Comparison of ENCODE assay signal across 10 mouse cellular contexts in genomic region chr11:117348429-117349103, GRCm38 (mm10).
DNase-seq lines count a peak whose midpoint lies in the region; ATAC-seq and TF ChIP-seq lines count a peak whose summit lies in the region.
"Had no signal": no experiment of that assay in that cellular context is flagged by ENCODE, and none has a peak within 500 bp of the region (broad histone marks: within the 10 kb centered on the region; RNA-seq: fewer than 3 reads in every experiment).

No protein-coding gene starts in this region.

- H3K9me3 ChIP-seq in liver, embryonic 11.5 days (ENCODE audit: control insufficient read depth, low read length), result no peaks in the 10 kb centered on the region
- H3K9me3 ChIP-seq in embryonic facial prominence, embryonic 14.5 days (ENCODE audit: control insufficient read depth, low read length), result no peaks in the 10 kb centered on the region
- H3K9me3 ChIP-seq in intestine, embryonic 16.5 days (ENCODE audit: control insufficient read depth, low read length), result no peaks in the 10 kb centered on the region
- H3K9me3 ChIP-seq in midbrain, postnatal 0 days (ENCODE audit: low read length), result no peaks in the 10 kb centered on the region

- no peak overlapping the region for H3K4me2 ChIP-seq in liver, embryonic 11.5 days
- no peak overlapping the region; the same call in 1 of the 2 replicates for H3K4me2 ChIP-seq in embryonic facial prominence, embryonic 14.5 days (ENCODE audit: low read depth, low read length)
- no peak overlapping the region for H3K4me2 ChIP-seq in intestine, embryonic 16.5 days (ENCODE audit: low read depth, low read length)
- no peak overlapping the region for H3K4me2 ChIP-seq in midbrain, postnatal 0 days (ENCODE audit: low read depth, low read length, poor library complexity, severe bottlenecking)

- no peak overlapping the region for H3K4me3 ChIP-seq in liver, embryonic 11.5 days (ENCODE audit: low read depth, low read length)
- no peak overlapping the region for H3K4me3 ChIP-seq in embryonic facial prominence, embryonic 14.5 days (ENCODE audit: low read depth, low read length)
- no peak overlapping the region for H3K4me3 ChIP-seq in intestine, embryonic 16.5 days (ENCODE audit: low read length)
- H3K4me3 ChIP-seq in midbrain, postnatal 0 days (ENCODE audit: low read depth, low read length), result no peak overlapping the region

- peaks cover 22% of the 10 kb centered on the region for H3K36me3 ChIP-seq in liver, embryonic 11.5 days (ENCODE audit: control insufficient read depth, insufficient read depth, low read length)
- H3K36me3 ChIP-seq in embryonic facial prominence, embryonic 14.5 days (ENCODE audit: control insufficient read depth, insufficient read depth, low read length), result peaks cover 23% of the 10 kb centered on the region
- H3K36me3 ChIP-seq in intestine, embryonic 16.5 days (ENCODE audit: control insufficient read depth, insufficient read depth, low read length), result peaks cover 15% of the 10 kb centered on the region
- peaks cover 26% of the 10 kb centered on the region for H3K36me3 ChIP-seq in midbrain, postnatal 0 days (ENCODE audit: insufficient read depth, low read length)

- no peak for TF ChIP-seq CTCF in midbrain, postnatal 0 days (IDR thresholded peaks at IDR 0.05)

- 55% methylated on average over 10 of the region's 10 CpGs for WGBS in liver, embryonic 11.5 days
- whole genome bisulfite sequencing in embryonic facial prominence, embryonic 14.5 days, result 35% methylated on average over 10 of the region's 10 CpGs
- WGBS in intestine, embryonic 16.5 days, result 44% methylated on average over 10 of the region's 10 CpGs
- WGBS in midbrain, postnatal 0 days, result 46% methylated on average over 10 of the region's 10 CpGs

- ATAC-seq in liver, embryonic 11.5 days (replicated peaks; ENCODE audit: low FRiP score), result no peak
- no peak for ATAC-seq in embryonic facial prominence, embryonic 14.5 days (ENCODE audit: low read depth)
- ATAC-seq in intestine, embryonic 16.5 days, result no peak
- no peak for ATAC-seq in midbrain, postnatal 0 days (ENCODE audit: low FRiP score)

- peaks cover 61% of the 10 kb centered on the region for H3K4me1 ChIP-seq in liver, embryonic 11.5 days (replicated peaks; ENCODE audit: control insufficient read depth, insufficient read depth, low read length)
- peaks cover 70% of the 10 kb centered on the region for H3K4me1 ChIP-seq in embryonic facial prominence, embryonic 14.5 days (ENCODE audit: control insufficient read depth, insufficient read depth, low read length)
- H3K4me1 ChIP-seq in intestine, embryonic 16.5 days (ENCODE audit: control insufficient read depth, insufficient read depth, low read length), result peaks cover 69% of the 10 kb centered on the region
- H3K4me1 ChIP-seq in midbrain, postnatal 0 days (ENCODE audit: insufficient read depth, low read length), result peaks cover 14% of the 10 kb centered on the region

- no peak overlapping the region for H3K9ac ChIP-seq in liver, embryonic 11.5 days (ENCODE audit: low read depth, low read length)
- H3K9ac ChIP-seq in embryonic facial prominence, embryonic 14.5 days (ENCODE audit: low read depth, low read length), result no peak overlapping the region
- H3K9ac ChIP-seq in intestine, embryonic 16.5 days (ENCODE audit: low read depth, low read length), result peak overlapping the region; percentile 39; the same call in 1 of the 2 replicates
- no peak overlapping the region for H3K9ac ChIP-seq in midbrain, postnatal 0 days (replicated peaks; ENCODE audit: low read length, poor library complexity, severe bottlenecking)

- peak overlapping the region; percentile 6; the same call in 1 of the 2 replicates for H3K27ac ChIP-seq in liver, embryonic 11.5 days (ENCODE audit: low read depth, low read length)
- H3K27ac ChIP-seq in embryonic facial prominence, embryonic 14.5 days (replicated peaks; ENCODE audit: low read depth, low read length), result peak overlapping the region; percentile 82
- H3K27ac ChIP-seq in intestine, embryonic 16.5 days (ENCODE audit: low read length), result peak overlapping the region; percentile 75
- peak overlapping the region; percentile 44; the same call in 1 of the 2 replicates for H3K27ac ChIP-seq in midbrain, postnatal 0 days (ENCODE audit: low read depth, low read length)

- DNase-seq in liver, embryonic 11.5 days (ENCODE audit: low spot score), result no peak
- no peak for DNase-seq in liver
- peak; percentile 58 for DNase-seq in embryonic facial prominence, embryonic 14.5 days (ENCODE audit: low spot score)
- no peak for DNase-seq in midbrain, postnatal 0 days (ENCODE audit: low spot score)
- no peak for DNase-seq in thymus, postnatal 0 days (ENCODE audit: low spot score)
- no peak for DNase-seq in MN1 (ENCODE audit: low spot score)
- no peak for DNase-seq in retina, embryonic 14.5 days (ENCODE audit: low spot score)
- DNase-seq: cerebellum, adult 8-10 months; gastrocnemius, postnatal 36 days had no signal

- H3K27me3 ChIP-seq in liver, embryonic 11.5 days (replicated peaks; ENCODE audit: control insufficient read depth, insufficient read depth, low read length), result no peaks in the 10 kb centered on the region
- H3K27me3 ChIP-seq in embryonic facial prominence, embryonic 14.5 days (replicated peaks; ENCODE audit: control insufficient read depth, insufficient read depth, low read length), result no peaks in the 10 kb centered on the region
- no peaks in the 10 kb centered on the region for H3K27me3 ChIP-seq in intestine, embryonic 16.5 days (replicated peaks; ENCODE audit: control insufficient read depth, insufficient read depth, low read length)
- H3K27me3 ChIP-seq in midbrain, postnatal 0 days (ENCODE audit: insufficient read depth, low read length), result no peaks in the 10 kb centered on the region

Comparison
In these comparisons a context has a peak if more than half of its experiments do, and no peak if none do; other contexts are left out.
1. H3K27ac ChIP-seq: peak in every context shown above with its lines; median percentile 82 in embryonic facial prominence, embryonic 14.5 days; 75 in intestine, embryonic 16.5 days; 44 in midbrain, postnatal 0 days; 6 in liver, embryonic 11.5 days.